Mouse (Mus musculus): Measurements from ENCODE around the gene Ctnna2.

Gene Ctnna2

GRCm38 (mm10) chr6:77582568-77582967, 396.9 kb downstream of the Ctnna2 start:
- DNase-seq (ENCODE audit: low spot score in 2 of 2): no peak

- no peak for DNase-seq (ENCODE audit: low spot score in 2 of 2)
Measured at GRCm38 (mm10) chr6:77580926-77581325, 398.6 kb downstream of the Ctnna2 start.

- no peak for DNase-seq (ENCODE audit: low spot score in 2 of 2)
Measured at GRCm38 (mm10) chr6:77578612-77579011, 400.9 kb downstream of the Ctnna2 start.

- no peak for DNase-seq (ENCODE audit: low spot score in 2 of 2)
Measured at GRCm38 (mm10) chr6:77577585-77577984, 401.9 kb downstream of the Ctnna2 start.

DNA sequence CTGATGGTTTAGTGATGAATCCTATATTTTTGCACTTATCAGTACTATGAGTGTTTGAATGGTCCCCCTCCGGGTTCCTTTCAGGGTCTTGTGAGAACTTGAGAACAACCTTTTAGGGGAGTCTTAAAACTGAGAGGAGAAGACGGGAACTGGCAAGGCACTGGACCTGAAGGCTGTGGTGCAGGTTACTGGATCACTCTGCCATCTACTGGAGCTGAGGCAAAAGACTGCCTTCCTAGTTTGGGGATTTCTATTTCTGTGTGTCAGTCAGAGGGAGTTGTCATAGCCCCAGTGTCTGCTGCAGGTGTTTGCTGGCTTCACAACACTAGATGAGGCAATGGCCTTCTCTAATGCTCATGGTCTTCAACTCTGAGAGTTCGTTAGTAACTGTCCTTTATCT, 406.9 kb downstream of the Ctnna2 start:
- no peak for DNase-seq (ENCODE audit: low spot score in 2 of 2)

DNA sequence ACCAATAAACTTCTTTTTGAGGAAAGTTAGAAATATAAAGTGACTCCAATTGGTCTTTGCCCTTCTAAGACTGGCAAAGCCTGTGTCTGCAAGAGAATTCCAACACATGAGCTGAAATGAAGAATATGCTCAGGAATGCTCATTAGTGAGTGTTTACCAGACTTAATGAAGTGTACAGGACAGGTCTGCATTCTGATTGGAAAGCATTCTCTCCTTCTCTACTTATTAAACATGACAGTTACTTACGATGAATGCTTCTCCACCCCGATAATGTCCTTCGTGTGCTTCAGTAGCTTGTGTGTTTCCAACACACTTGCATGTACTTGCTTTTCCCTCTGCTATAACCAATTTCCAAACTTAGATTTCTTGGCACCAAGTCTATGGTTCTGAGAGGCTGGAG, 409.6 kb downstream of the Ctnna2 start:
- no peak for DNase-seq (ENCODE audit: low spot score in 2 of 2)

- no peak for DNase-seq (ENCODE audit: low spot score in 2 of 2)
Measured at GRCm38 (mm10) chr6:77556181-77556580, 423.3 kb downstream of the Ctnna2 start.

DNA sequence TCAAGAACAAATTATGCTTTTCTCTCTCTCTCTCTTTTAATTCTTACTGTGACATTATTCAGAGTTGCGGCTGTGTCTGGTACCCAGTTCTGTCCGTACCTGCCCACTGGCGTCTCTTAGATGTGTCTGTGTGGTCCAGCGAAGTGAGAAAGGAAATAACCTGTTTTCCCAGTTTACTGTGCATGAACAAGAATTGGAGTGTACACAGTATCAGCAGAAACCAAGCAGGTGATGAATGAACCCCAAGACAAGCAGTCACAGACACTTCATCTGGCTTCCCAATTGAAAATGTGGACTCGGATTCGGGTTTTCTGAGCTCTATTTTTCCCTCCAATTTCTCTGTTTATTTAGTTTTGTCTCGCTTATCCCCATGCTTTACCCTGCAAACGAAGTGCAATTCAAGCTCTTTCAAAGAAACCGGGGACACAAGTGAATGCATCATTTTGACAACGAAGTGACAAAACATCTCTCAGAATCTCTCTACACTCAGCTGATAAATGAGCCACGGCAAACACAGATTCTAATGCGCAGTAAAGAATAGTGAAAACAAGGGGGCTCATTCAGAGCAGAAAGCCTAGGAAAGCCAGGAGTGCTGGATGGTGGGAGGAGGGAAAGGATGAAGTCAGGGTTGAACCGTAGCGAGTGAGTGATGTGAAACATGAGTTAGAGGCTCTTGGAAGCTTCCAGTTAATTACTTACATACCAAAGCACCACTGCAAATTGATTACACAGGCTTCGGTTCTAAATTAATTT, 442.3 kb downstream of the Ctnna2 start:
- no peak for DNase-seq (ENCODE audit: low spot score in 2 of 2)

DNA sequence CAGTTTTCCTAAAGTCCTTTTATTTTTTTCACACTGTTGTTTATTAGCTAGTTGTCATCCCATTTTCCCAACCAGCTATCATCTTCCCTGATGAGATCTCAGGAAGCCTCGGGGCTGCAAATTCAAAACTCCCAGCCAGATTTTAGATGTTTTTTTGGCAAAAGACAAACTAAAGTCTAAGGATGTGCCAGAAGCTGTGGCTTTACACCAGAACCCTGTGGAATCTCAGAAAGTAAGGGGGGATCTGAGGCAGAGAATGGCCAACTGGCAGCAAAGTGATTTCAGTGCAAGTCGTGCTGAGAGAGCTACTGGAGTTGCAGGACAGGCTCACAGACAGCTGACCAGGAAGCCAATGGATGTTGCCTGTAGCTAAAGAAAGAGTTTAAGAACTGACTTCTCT, 451.9 kb downstream of the Ctnna2 start:
- DNase-seq (ENCODE audit: low spot score in 2 of 2): no peak

GRCm38 (mm10) chr6:77521836-77522235, 457.7 kb downstream of the Ctnna2 start:
- DNase-seq (ENCODE audit: low spot score in 2 of 2): no peak

GRCm38 (mm10) chr6:77516515-77516914, 463.0 kb downstream of the Ctnna2 start:
- no peak for DNase-seq (ENCODE audit: low spot score in 2 of 2)

DNA sequence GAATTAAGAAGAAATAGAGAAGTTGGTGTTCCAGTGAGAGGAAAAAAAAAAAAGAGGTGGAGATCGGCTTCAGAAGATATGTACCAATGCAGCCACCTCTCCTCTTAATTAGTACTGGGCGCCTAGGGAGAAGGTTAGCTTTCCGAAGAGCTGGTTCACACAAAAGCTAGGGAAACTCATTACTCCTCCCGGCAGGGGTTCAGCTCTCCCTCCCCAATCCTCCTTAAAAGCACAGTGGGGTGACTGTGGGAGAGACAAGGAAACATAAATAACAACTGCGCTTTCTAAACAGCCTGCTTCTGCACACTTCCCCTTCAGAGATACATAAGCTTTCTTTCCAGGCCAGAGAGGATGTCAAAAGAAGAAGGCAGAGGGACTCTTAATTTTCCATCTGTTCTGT, 467.7 kb downstream of the Ctnna2 start:
- DNase-seq (ENCODE audit: low spot score in 2 of 2): no peak

GRCm38 (mm10) chr6:77491721-77492120, 487.8 kb downstream of the Ctnna2 start:
- DNase-seq (ENCODE audit: low spot score in 2 of 2): no peak

DNA sequence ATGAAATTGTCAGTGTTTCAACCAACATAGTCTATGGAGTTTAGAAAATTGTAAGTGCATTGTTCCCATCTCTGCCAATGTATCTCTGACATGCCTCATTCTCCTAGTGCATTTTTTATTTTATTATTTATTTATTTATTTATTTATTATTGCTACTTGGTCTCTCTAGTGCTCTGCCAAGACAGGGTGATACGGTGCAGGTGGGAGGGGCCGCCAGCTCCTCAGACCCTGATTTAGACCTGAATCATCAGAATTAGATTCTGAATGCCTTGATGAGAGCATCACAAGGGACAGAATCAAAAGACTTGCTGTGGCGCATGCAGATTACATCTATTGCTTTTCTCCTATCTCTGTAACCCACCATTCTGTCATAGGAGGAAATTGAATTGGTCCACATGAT, 492.8 kb downstream of the Ctnna2 start:
- DNase-seq (ENCODE audit: low spot score in 2 of 2): no peak

- DNase-seq (ENCODE audit: low spot score in 2 of 2): no peak
Measured at GRCm38 (mm10) chr6:77482081-77482480, 497.4 kb downstream of the Ctnna2 start.

- DNase-seq (ENCODE audit: low spot score in 2 of 2): peak in 1 of 2 experiments; percentile 48
Measured at GRCm38 (mm10) chr6:77475354-77475753, 504.1 kb downstream of the Ctnna2 start.

DNA sequence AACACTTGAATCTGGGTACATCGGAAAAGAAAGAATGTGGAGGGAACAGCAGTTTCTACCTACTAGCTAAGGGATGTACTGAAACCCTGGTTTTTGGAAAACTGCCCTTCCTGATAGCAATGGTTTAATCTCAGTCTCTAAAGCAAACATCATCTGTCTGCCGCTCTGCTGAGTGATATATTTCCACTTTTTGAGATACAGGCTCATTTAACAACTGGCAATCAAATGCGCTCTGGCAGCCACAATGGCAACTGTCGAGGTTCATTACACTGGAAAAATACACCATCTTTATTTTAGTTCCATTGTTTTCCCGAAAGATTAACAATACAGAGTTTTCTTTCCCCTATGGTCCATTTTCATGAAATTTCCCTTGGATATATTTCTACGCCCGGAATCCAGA, 506.2 kb downstream of the Ctnna2 start:
- DNase-seq (ENCODE audit: low spot score in 2 of 2): no peak

DNA sequence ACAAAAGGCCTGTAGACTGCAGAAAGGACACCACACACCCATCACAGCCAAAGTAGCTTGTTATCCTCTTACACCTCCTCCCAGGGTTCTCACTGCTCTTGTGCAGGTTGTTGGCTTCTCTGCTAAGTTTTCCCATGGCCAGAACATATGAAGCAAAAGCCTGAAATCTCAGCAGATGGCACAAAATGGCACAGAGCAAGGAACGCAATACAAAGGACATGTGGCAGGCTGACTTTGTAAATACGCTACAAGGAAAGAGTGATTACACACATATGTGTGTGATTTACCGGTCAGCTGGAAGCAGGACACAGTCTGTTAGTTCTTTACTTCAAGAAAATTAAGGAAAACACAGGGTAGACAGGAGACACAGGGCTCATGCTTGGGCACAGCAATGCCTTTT, 511.4 kb downstream of the Ctnna2 start:
- DNase-seq (ENCODE audit: low spot score in 2 of 2): no peak

- peak in 1 of 2 experiments; percentile 33 for DNase-seq (ENCODE audit: low spot score in 2 of 2)
Measured at GRCm38 (mm10) chr6:77462737-77463136, 516.8 kb downstream of the Ctnna2 start.

GRCm38 (mm10) chr6:77457919-77458318, 521.6 kb downstream of the Ctnna2 start:
- no peak for DNase-seq (ENCODE audit: low spot score in 2 of 2)

- no peak for DNase-seq (ENCODE audit: low spot score in 2 of 2)
Measured at GRCm38 (mm10) chr6:77446861-77447260, 532.6 kb downstream of the Ctnna2 start.

DNA sequence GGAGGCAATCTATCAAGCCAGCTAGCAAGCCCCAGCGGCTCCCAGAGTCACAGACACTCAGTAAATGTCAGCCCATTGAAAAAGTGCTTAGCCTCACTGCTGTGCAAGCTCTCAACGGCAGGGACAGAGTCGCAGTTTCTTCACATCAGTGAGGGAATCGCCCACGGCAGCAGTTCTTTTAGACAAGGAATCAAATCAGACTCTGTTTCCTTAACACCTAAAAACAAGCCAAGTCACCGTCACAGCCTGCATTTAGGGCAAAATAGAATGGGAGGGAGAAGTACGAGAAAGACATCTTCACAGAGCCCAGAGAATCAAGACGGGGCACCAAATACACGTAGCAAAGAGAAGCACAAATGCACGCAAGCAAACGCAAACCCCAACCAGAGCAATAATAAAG, 535.6 kb downstream of the Ctnna2 start:
- DNase-seq (ENCODE audit: low spot score in 2 of 2): no peak

DNA sequence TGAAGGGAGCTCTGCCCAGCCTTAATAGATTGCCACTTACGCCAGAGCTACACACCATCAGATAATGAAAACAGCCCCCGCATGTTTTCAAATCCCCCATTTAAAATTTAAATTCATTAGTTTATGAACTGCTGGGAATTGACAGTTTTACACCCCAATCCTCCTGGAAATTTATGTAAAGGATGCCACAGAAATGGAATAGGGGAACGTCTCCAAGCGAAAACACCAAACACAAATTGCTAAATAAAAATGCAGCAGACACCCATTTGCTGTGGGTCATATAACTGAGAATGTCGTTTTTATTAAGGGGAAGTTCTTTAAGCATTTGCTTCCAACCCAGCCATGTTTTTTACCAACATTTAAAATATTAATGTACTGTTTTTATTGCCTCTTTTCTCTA, 538.4 kb downstream of the Ctnna2 start:
- DNase-seq (ENCODE audit: low spot score in 2 of 2): no peak

DNA sequence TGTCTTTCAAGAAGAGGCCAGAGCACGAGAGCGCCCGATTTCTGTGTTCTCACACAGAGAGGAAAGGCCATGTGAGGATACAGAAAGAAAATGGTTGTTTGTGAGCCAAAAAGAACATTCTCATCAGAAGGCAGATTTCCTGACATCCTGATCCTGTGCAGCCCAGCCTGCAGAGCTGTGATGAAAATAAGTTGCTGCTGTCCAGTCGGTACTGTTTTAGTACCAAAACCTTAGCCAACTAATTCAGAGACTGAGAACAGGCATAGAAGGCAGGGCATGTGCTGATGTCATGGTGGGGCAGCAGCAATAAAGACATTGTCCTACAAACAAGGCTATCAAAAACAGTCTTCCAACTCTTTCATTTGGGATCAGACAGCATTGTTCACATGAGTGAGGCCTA, 549.1 kb downstream of the Ctnna2 start:
- DNase-seq (ENCODE audit: low spot score in 2 of 2): no peak

All from urinary bladder, postnatal 36 days (tissue).